Mouse (Mus musculus): ENCODE data around the gene Cenpp. TPM values are rescaled to one million over a fixed set of nuclear protein-coding genes. Genes with fewer than 3 reads are reported as not detected.

Gene Cenpp
- polyA plus RNA-seq, 1 experiment: 9.9 TPM

GRCm38 (mm10) chr13:49485388-49485787 is 167.2 kb downstream of the Cenpp start:
- WGBS: 92% methylated on average over 5 of the region's 5 CpGs
- Histone ChIP-seq H3K4me1 (ENCODE audit: control insufficient read depth, insufficient read depth, low read length) (no peaks in the 10 kb centered on the region), H3K27ac (ENCODE audit: control insufficient read depth, insufficient read depth, low read depth, low read length, poor library complexity) (no peak overlapping the region), H3K4me3 (replicated peaks; ENCODE audit: control insufficient read depth, low read depth, low read length) (no peak overlapping the region)
- no peak for TF ChIP-seq POLR2A (IDR thresholded peaks at IDR 0.05; ENCODE audit: borderline replicate concordance, control insufficient read depth, low read depth, low read length)
- TF ChIP-seq CTCF (IDR thresholded peaks at IDR 0.05; ENCODE audit: control insufficient read depth, insufficient read depth, low read length): no peak

GRCm38 (mm10) chr13:49480551-49480950 is 172.0 kb downstream of the Cenpp start:
- 88% methylated on average over 5 of the region's 5 CpGs for whole genome bisulfite sequencing
- TF ChIP-seq CTCF (IDR thresholded peaks at IDR 0.05; ENCODE audit: control insufficient read depth, insufficient read depth, low read length) (no peak), POLR2A (IDR thresholded peaks at IDR 0.05; ENCODE audit: borderline replicate concordance, control insufficient read depth, low read depth, low read length) (no peak)

GRCm38 (mm10) chr13:49480057-49480456 is 172.5 kb downstream of the Cenpp start:
- TF ChIP-seq POLR2A (IDR thresholded peaks at IDR 0.05; ENCODE audit: borderline replicate concordance, control insufficient read depth, low read depth, low read length): no peak
- TF ChIP-seq CTCF (IDR thresholded peaks at IDR 0.05; ENCODE audit: control insufficient read depth, insufficient read depth, low read length): no peak
- H3K4me1 ChIP-seq (ENCODE audit: control insufficient read depth, insufficient read depth, low read length): no peaks in the 10 kb centered on the region
- H3K27ac ChIP-seq (ENCODE audit: control insufficient read depth, insufficient read depth, low read depth, low read length, poor library complexity): no peak overlapping the region
- 75% methylated on average over 2 of the region's 2 CpGs for WGBS
- no peak overlapping the region for H3K4me3 ChIP-seq (replicated peaks; ENCODE audit: control insufficient read depth, low read depth, low read length)

More at GRCm38 (mm10) chr13:49480551-49480950, 172.0 kb downstream of the Cenpp start:
- Histone ChIP-seq H3K4me1 (ENCODE audit: control insufficient read depth, insufficient read depth, low read length) (no peaks in the 10 kb centered on the region), H3K4me3 (replicated peaks; ENCODE audit: control insufficient read depth, low read depth, low read length) (no peak overlapping the region), H3K27ac (ENCODE audit: control insufficient read depth, insufficient read depth, low read depth, low read length, poor library complexity) (no peak overlapping the region)

DNA sequence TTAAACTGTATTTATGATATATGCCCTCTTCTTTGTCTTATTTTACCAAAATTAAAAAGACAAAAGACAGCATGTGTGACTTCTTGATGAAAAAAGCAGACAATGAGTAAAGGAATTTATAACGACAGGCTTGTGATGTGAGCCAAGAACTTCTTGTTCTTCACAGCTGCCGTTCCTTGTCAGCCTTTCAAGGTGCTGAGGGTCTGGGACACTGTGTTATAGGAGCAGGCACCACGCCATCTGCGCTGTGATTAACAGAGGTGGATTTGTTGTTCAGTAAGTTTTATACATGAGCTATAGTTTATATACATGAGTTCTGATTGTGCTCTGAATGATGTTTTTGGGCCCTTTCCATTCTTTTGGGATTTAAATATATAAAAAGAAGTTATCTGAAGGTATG is 173.2 kb downstream of the Cenpp start:
- 87% methylated on average over 4 of the region's 4 CpGs for WGBS
- Histone ChIP-seq H3K27ac (ENCODE audit: control insufficient read depth, insufficient read depth, low read depth, low read length, poor library complexity) (no peak overlapping the region), H3K4me3 (replicated peaks; ENCODE audit: control insufficient read depth, low read depth, low read length) (no peak overlapping the region), H3K4me1 (ENCODE audit: control insufficient read depth, insufficient read depth, low read length) (no peaks in the 10 kb centered on the region)
- no peak for TF ChIP-seq CTCF (IDR thresholded peaks at IDR 0.05; ENCODE audit: control insufficient read depth, insufficient read depth, low read length)
- TF ChIP-seq POLR2A (IDR thresholded peaks at IDR 0.05; ENCODE audit: borderline replicate concordance, control insufficient read depth, low read depth, low read length): no peak

DNA sequence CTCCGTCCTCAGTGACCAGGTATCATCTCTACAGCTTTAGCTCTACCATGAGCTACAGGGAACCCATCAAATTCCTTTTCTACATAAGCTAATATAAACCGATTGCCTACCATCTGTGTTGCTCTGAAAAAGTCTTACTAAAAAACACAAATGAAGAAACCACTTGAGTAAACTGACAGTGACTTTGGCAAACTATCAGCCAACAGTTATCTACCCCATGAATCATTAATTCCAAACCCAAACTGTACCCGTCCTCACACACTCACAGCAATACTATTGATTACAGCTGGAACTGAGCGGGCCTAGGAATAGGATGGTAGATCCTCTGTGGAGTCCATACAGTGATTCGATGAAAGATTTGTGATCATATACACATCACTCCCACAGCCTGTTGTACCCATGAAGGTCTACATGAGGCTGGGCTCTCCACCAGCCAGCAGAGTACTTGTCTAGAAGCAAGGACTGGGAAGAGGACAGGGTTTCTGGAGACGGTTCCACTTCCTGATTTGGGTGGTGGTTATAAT is 173.7 kb downstream of the Cenpp start:
- Histone ChIP-seq H3K4me3 (replicated peaks; ENCODE audit: control insufficient read depth, low read depth, low read length) (no peak overlapping the region), H3K4me1 (ENCODE audit: control insufficient read depth, insufficient read depth, low read length) (no peaks in the 10 kb centered on the region), H3K27ac (ENCODE audit: control insufficient read depth, insufficient read depth, low read depth, low read length, poor library complexity) (no peak overlapping the region)
- TF ChIP-seq POLR2A (IDR thresholded peaks at IDR 0.05; ENCODE audit: borderline replicate concordance, control insufficient read depth, low read depth, low read length): no peak
- TF ChIP-seq CTCF (IDR thresholded peaks at IDR 0.05; ENCODE audit: control insufficient read depth, insufficient read depth, low read length): no peak
- 82% methylated on average over 6 of the region's 6 CpGs for WGBS

DNA sequence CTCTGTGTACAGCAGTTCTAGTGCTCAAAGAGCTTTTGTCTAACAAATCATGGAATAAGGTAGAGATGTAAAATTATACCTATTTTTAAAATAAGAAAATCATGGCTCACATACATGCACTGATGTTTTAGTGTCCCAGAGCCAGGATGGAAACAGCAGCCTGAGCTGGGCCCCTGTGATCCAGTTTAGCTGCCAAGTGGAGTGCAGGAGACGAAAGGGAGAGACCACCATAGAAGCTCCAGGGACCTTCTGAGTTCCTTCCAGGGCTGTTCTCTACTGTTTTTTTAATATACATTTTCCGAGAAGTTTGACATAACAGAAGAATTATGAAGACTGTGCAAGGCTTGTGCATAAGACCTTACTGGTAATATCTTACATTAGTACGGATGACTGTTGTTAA is 174.7 kb downstream of the Cenpp start:
- WGBS: 84% methylated on average over 3 of the region's 3 CpGs
- TF ChIP-seq CTCF (IDR thresholded peaks at IDR 0.05; ENCODE audit: control insufficient read depth, insufficient read depth, low read length) (no peak), POLR2A (IDR thresholded peaks at IDR 0.05; ENCODE audit: borderline replicate concordance, control insufficient read depth, low read depth, low read length) (no peak)
- no peak overlapping the region for H3K4me3 ChIP-seq (replicated peaks; ENCODE audit: control insufficient read depth, low read depth, low read length)
- H3K27ac ChIP-seq (ENCODE audit: control insufficient read depth, insufficient read depth, low read depth, low read length, poor library complexity): no peak overlapping the region
- no peaks in the 10 kb centered on the region for H3K4me1 ChIP-seq (ENCODE audit: control insufficient read depth, insufficient read depth, low read length)

DNA sequence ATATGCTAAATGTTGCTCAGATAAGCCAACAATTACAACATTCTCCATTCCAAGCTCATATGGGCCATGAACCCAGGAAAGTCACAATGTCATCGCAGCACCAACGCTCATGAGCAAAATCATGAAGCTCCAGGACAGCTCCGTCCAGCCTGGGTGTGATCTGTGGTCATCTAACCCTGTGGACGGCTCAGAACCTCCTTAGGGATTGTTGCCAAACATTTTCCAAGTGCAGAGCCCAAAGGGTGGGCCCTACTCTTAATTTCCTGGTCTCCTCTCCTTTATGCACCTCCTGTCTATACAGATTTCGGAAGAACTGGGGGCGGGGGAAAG is 179.9 kb downstream of the Cenpp start:
- Histone ChIP-seq H3K27ac (ENCODE audit: control insufficient read depth, insufficient read depth, low read depth, low read length, poor library complexity) (no peak overlapping the region), H3K4me3 (replicated peaks; ENCODE audit: control insufficient read depth, low read depth, low read length) (no peak overlapping the region), H3K4me1 (ENCODE audit: control insufficient read depth, insufficient read depth, low read length) (no peaks in the 10 kb centered on the region)
- WGBS: 93% methylated on average over 6 of the region's 6 CpGs
- TF ChIP-seq POLR2A (IDR thresholded peaks at IDR 0.05; ENCODE audit: borderline replicate concordance, control insufficient read depth, low read depth, low read length): no peak
- no peak for TF ChIP-seq CTCF (IDR thresholded peaks at IDR 0.05; ENCODE audit: control insufficient read depth, insufficient read depth, low read length)

GRCm38 (mm10) chr13:49471981-49472675 is 180.5 kb downstream of the Cenpp start:
- 82% methylated on average over 4 of the region's 4 CpGs for WGBS
- Histone ChIP-seq H3K4me3 (replicated peaks; ENCODE audit: control insufficient read depth, low read depth, low read length) (no peak overlapping the region), H3K4me1 (ENCODE audit: control insufficient read depth, insufficient read depth, low read length) (no peaks in the 10 kb centered on the region), H3K27ac (ENCODE audit: control insufficient read depth, insufficient read depth, low read depth, low read length, poor library complexity) (no peak overlapping the region)
- no peak for TF ChIP-seq CTCF (IDR thresholded peaks at IDR 0.05; ENCODE audit: control insufficient read depth, insufficient read depth, low read length)
- no peak for TF ChIP-seq POLR2A (IDR thresholded peaks at IDR 0.05; ENCODE audit: borderline replicate concordance, control insufficient read depth, low read depth, low read length)

Measured in bone marrow, adult 2 months (tissue).